Mouse (Mus musculus) right cerebral cortex, postnatal 25 days (tissue): ENCODE data around the gene Bcl2l11.
A peak's percentile ranks its signal among the peaks of the same experiment; 100 is the strongest.
"Not testable (repeated sequence)": the region's sequence is repeated elsewhere in the genome, so short reads cannot be mapped to it uniquely, and the experiment has no call there.

ENCODE experiments used
- DNase-seq: peaks from one replicate; pipeline ENCODE4 v3.0.0; 2022

The Bcl2l11 gene

DNA sequence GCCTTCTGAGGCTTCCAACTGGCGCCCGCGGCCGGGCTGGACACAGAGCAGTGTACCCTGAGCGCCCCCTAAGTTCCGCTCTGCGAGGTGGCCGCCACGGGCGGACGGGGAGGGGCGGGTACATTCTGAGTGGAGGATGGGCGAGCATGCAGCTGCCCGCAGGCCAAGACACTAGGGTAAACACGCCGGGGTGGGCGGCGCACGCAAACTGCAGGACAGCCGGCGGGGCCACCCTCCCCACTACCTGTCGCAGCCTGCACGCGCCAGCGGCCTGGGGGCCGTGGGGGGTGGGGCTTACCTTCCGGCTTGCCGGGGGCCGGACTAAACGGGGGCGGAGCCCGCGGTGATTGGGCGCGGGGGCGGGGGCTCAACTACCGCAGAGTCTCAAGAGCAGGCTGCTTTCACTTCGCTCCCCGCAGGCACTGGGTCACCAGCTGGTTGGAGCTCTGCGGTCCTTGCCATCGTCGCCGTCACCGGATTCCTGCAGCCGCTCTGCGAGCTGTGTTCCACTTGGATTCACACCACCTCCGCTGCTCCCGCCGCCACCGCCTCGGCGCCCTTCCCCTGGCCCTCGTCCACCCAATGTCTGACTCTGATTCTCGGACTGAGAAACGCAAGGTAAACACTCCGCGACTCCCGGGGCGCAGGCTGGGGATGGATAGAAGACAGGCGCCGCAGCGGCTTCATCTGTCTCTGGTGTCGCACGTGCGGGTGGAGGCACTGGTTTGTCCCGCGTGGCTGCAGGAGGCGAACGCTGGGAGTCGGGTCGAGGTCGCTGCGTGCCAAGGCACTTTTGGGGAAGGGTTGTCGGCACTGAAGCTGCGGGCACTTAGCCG is at the start of gene Bcl2l11:
Bcl2l11 (plus strand) TSS at position 404 of the 836 bp plus-strand sequence.
- DNase-seq, result peak; percentile 88

DNA sequence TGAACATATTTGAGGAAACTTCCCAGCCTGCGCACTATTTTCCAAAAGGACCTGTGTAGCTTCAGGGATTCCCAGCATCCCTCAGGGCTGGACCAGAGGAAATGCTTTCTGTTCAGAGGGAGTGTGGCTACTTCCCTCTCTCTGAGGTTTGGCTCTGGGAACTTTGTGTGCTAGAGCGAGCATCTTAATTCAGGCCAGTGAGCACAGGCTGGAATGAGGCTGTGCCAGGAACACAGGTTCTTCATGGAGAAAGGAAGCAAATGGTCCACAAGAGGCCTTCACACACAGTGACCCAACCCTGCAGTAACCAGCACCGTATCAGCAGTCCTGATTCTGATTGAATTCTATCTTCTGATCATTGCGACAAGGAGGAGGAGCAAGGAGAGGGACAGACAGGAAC is 48.9 kb upstream of the Bcl2l11 start:
- no peak for DNase-seq

DNA sequence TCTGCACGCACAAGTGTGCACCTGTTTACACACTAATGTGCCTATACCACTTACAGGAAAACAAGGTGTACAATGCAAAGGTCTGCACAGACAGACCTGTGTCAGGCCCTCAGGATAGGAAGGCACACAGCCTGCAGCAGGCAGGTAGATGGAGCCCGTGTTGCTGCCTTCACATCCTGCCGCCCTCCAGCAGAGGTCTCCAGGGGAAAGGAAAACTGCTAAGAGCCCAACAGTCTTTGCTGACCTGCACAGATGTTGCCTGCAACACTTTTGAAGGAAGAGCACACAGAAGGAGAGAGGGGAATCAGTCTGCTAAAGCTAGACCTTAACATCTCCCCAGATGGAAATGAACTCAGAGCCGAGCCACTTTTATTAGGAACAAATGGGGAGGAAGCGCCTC is 47.0 kb upstream of the Bcl2l11 start:
- DNase-seq, result no peak

DNA sequence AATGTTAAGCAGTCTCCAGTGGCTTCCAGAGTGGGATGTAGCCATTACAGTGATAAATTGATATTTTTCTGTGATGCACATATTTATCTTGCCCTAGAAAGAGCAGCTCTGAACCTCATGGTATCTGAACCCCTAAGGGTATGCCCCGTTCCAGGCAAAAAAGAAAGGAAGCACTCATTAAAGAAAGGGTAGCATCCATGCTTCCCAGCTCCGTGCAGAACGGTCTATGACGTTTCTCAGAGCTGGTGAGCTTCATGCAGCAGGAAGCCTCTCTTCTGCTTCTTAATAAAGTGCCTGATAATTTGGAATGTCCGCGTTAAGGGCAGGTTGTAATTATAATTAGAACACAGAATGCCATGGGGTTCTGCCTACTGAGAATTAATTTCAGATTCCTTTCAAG is 46.5 kb upstream of the Bcl2l11 start:
- DNase-seq, result no peak

DNA sequence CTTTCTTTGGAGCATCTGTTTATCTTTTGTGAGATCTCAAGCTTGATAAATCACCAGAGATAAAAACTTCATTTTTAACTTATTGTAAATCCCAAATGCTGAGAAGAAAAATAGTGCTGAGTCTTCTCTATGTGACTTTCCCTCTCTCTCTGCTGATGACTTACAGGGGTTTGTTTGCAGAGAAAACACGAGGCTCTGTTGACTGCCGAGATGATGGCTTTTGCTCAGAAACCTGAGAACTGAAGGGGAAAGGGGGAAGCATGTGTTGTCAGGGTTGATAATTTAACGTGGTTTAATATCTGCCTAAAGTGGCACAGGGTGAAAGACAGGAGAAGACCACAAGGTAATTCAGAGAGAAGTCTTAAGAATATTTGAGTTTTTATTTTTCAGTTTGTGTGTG is 42.0 kb upstream of the Bcl2l11 start:
- no peak for DNase-seq

DNA sequence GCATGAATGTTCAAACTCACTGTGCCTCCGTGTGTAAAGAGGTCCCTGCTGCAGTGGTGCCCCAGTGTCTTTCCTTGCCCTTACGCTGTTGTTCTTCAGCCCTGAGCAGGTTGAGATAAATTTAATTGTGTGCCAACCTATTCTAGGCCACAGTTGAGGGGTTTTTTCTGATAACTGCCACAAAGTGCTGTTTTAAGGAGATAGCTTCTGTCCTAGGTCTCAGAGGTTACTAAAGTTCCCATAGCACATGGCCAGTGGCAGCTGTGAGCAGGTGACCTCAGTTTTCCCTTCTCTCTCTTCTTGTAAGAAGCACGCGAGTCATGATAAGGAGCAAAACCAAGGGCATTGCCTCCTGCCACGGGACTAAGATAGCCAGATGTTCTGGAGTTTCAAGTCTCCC is 41.2 kb upstream of the Bcl2l11 start:
- DNase-seq, result no peak

DNA sequence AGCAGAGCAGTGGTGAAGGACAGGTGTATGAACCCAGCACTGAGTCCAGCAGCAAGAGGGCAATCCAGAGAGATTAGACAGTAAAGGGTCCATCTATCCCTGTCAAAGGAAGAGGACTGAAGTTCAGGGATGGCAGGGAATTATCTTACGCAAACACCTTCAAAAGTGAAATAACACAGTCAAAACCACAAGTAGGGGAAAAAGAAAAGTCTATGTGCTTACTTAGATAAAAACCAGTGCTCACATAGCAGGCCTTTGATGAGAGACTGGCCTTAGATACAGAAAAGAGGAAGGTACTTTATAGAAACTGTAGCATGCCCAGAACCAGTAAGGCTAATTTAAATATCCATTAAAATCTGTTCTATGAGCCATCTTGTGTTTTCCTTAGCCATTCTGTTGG is 40.4 kb upstream of the Bcl2l11 start:
- no peak for DNase-seq

DNA sequence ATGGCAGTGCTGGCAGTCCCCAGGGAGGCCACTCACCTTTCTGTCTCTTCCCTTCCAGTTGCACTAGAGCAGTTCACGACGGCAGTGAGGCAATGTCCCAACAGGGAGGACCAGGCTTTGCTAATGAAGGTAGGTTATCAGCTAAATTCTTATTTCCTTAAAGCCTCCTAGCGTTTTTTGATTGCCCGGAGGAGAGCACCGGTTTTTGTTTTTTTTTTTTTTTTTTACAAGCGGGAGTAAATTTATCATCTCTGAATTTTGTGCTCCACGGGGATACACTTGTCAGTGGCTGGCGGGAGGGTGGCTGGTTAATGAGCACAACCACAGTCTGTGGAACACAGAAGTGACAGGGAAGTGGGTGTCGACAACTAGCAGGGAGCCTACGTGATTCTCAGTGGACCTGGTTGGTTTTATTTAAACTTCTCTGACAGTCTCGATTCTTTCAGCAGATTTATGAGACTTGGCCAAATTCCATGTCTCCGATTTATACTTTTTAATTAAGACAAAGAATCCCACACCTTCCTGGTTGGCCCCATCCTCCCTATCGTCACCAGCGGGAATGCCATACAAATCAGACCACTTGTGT is 39.4 kb upstream of the Bcl2l11 start:
- DNase-seq, result no peak

DNA sequence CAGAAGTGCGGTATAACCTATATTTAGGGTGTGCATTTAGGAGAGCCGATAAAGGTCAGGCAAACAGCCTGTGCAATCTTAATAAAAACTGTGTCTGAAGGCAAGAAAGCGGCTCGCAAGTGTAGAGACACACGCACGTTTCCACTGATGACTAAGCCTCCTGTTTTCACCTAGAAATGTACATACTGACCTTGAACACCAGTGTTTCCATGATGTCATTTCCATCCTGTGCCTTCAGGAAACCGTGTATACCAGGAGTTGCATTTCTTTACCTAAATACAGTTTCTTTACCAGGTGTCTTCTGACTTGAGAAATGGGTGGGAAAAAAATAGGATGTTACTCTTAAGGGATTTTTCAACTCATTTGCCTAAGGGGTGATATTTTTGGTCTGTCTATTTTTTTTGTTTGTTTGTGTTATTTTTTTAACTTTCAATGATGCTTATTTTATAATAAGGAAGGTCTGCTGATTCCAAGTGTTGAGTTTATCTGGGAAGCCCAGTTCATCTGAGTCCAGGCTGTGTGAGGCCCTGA is 38.8 kb upstream of the Bcl2l11 start:
- DNase-seq, result no peak

DNA sequence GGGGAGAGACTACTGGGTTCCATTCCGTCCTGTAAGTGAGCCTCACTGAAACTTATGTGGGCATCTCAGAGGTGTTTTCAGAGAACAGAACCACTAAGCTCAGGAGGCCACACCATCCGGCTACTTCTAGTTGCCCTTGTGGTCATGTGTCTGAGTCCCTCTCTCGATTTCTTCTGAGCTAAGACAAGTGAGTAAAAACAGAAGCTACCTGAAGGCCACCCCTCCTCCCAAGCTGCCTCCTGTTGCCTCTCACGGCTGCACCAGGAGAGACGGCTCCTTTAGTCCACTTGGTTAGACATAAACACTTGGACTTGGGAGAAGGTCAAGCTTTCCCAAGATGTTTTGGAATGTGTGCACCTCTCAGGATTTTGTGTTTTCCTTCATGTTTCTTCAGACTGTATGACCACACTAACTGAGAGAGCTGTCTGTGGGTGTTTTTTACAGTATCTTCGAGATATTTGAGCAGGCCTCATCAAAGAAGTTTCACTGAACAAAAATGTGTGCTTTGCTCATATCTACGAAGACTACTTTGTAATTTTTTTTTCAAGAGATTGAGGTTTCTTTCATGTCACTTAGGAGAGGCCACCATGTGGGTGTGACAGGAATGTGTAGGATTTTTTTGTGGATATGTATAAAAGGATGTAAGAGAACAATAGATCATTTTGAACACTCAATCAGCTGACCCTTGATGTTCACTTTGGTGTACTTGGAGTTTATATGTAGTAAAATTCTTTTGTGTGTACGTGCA is 37.9 kb upstream of the Bcl2l11 start:
- DNase-seq, result no peak

DNA sequence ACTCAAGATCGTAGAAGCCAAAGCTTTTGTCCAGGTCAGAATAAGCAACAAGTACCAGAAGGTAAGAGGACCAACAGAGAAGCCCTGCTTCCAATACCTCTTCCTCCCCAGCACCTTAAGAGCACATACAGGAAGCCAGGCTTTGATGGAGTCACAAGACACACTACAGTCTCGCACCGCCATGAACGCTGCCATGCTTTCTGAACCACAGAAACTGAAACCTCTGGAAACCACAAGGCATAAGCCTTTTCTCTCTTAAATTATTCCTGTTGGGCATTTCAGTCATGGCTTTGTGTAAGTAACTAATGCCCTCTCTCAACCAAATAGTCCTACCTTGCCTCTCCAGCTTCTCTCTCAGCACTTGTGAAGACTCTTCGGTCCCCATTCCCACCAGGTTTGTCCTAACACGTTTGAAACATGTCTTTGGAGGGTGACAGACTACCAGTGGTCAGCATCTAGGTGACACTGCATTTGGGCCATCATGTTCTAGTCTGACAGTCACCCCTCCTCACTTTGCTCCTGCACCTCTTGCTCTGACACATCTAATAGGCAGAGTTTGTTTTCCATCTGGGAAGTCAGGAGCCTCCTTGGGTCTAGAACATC is 35.5 kb upstream of the Bcl2l11 start:
- DNase-seq, result no peak

DNA sequence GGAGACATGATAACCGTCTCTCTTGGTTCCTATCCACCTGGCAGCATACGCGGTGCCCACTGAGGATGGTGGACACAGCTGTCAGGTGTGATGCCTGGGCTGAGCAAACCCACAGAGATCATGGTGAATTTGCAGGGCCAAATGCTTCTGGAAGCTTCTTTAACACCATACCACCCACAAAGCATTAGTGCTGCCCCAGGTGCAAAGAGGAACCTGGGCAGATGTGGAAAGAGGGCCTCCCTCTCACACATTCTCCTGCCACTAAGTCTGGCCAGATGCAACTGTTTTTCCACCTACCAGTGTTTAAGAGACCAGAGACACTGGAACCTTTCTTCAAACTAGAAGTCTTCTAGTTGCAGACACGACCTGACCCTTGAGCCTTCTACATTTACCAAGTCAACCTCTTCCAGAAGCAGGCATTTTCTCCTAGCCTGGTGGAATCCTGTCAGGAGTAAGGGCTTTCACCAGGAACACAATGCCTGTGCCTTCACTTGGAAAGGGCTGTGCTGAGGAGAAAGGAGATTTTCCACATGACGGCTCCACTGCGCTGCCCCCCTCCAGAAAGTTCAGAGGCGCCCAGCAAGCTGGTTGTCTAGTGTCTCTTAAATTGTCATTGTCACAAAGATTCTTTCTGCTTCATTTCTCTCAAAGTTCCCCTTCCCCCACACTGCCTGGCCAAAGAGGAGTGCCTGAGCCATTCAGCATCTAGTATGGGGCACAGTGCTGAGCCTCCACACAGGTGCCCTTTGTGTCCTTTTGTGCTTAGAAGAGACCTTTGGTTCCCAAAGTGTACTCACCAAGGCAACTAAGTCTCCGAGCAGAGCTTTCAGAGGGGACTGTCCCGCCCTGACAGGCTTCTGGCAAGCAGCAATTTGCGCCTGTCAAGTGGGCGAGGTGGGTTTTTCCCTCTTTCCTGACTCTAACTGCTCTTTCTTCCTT is 34.1 kb upstream of the Bcl2l11 start:
- no peak for DNase-seq

DNA sequence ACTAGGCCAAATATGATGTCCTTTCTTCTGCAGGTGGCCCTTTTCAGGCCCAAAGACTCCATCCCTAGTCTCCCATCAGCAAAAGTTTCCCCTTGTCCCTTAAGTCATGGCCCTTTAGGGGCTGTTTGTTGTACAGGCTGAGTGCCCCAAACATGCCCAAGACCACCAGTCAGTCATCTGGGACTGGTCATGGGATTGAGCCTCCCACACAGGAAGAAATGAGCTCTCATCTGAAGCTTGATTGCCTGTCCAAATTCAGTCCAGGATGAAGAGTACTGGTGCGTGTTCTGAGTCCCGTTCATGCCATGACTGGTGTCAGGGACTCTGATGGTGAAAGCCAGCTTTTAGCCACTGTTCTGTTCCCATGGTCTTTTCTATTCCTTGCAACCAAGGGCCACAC is 33.4 kb upstream of the Bcl2l11 start:
- DNase-seq, result no peak

DNA sequence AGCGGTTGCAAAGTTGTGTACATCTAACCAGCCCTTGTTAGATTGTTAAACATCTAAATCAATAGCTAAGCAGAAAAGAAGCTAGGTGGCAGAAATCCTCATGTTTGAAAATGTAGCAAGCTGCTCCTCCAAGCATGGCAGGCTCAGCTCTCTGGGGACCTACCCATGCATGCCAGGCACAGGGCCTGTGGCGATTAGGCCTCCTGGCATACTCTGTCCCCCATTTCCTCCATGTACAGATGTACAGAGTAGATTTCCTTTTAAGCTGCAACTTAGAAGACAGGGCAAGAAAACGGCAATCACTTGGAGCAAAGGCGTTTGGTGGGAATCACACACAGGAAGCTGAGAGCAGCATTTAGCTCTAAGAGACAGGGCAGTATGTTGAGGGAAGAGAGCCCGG is 31.6 kb upstream of the Bcl2l11 start:
- no peak for DNase-seq

DNA sequence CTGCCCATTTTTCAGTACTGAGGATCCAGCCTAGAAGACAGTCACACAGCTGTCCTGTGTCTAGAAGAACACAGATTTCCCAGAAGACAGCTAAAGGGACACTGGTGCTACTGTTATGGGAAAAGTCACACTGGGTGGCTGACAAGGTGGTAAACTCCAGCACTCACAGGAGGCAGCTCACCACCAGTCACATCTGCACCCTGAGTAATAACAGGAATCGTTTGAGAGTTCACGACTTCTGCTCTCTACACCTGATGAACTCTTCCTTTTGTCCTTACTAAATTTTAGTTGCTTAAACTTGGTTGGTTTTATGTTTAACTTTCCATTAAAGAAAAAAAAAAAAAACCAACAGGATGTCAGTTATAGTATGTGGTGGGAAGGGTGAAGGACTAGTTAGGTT is 31.2 kb upstream of the Bcl2l11 start:
- DNase-seq, result no peak

DNA sequence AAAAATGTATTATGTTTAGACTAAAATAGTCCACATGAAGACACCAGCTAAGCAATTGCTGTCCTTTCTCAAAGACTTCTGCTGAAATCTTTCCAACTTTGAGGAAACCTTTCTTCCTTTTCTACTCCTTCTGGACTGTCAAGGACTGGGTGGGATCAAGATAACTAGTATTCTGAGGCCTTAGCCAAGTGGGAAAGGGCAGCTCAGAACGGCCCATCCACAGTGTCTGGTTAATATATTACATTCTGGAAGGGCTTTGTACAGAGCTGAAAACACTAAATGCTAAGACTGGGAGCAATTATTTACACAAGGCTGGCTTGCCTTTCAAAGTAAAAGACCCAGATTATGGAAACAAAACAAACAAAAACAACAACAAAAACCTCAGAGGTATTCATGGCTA is 30.6 kb upstream of the Bcl2l11 start:
- no peak for DNase-seq

DNA sequence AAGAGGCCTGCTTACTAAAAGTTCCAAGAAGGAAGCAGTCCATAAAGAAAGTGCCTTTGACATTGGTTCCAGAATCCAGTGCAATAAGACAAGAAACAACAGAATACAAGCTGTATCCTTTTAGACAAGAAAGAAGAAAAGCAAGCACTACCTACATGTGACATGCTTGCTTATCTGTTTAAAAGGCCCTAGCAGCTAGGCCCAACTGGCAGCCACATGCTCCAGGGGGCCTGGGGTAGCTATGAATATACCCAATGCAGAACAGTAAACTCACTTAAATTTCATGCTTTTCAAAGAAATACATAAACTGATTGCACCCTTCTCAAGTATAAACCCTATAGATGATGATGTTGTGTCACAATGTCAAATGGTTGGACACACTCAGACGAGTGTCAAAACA is 29.8 kb upstream of the Bcl2l11 start:
- no peak for DNase-seq

DNA sequence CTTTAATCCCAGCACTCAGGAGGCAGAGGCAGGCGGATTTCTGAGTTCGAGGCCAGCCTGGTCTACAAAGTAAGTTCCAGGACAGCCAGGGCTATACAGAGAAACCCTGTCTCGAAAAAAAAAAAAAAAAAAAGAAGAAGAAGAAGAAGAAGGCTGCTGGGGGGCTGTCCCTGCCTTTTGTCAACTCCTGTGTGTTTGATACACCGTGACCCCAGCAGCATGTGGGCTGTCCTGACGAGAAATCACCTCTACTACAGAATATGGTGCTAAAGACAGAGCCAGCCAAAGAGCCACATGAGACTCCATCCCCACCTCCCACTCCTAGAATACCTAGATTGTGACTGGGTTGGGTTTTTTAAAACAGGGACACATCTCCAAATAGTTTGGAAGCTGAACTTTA is 27.7 kb upstream of the Bcl2l11 start:
- not testable (repeated sequence) for DNase-seq

DNA sequence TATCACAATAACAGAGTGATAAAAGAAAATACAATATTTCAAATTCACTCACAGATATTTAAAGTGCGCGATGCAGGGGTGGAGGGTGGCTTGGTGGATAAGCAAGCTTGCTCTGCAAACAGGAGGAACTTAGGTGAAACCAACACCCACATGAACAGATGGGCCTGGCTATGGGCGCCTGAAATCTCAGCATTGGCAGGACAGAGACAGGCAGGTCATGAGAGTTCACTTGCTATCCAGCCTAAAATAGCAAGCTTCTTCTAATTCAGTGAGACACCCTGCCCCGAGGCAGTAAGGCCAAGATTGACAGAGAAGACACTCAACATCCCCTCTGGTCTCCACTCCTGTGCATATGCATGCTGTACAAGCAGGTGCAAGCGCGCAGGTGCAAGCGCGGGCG is 23.8 kb upstream of the Bcl2l11 start:
- no peak for DNase-seq

DNA sequence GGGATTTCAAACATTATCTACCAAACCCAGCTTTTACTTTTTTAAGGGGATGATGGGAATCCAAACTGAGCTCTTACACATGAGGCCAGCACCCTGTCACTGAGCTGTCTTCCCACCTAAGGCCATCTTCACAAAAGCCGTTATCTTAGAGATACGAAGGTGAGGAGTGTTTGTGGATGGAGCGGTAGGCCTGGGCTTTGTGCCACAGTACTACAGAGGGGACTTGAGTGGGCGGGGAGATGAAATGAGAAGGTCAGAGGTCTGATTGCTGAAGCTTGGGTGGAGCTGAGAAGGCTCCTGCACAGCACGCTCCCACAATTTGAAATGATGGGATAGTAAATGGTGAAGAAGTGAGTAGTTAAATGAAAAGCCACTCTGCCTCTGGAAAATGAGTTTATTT is 21.0 kb upstream of the Bcl2l11 start:
- no peak for DNase-seq

DNA sequence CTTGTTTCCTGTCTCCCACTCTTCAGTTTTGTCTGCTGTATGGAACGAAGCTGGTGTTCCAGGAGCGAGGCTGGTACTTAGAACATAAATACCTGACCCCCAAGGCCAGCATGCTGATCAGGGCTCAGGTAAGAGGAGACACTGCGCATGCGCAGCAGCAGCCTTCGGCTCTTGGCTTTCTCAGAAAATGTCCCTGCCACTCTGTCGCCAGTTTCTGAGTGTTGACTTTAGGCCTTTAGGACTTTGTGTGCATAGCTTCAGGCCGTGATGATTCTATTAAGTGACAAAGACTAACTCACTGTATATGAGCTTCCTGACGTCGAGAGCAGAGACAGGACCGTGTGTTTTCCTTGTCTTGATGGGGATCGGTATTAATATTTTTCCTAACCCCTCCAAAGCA is 20.2 kb upstream of the Bcl2l11 start:
- no peak for DNase-seq

DNA sequence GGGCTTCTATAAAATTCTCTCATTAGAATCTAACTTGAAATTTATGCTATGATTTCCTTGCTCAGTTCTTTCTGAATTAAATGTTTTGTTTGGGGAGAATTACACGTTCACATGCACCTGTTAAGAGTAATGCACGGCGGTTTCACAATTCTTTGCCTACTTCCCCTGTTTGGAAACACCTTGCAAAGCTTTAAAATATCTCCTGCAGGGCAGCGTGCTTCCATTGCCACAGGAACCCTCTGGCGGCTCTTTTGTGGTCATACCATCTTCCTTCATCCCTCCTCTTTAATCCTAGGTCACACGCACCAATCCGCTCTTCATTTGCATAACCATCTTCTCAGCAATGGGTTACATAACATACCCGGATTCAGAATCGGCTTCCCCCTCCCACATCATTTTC is 14.3 kb upstream of the Bcl2l11 start:
- DNase-seq, result no peak
